Mouse (Mus musculus) right cerebral cortex, adult 2 months (tissue): ENCODE data around the gene Mybpc2.

Experiments used
- DNase-seq, 2 experiments: peaks; one replicate each; pipeline ENCODE4 v3.0.0; 2021 to 2022; ENCODE audit warnings: low spot score in 2 of 2

The Mybpc2 gene

DNA sequence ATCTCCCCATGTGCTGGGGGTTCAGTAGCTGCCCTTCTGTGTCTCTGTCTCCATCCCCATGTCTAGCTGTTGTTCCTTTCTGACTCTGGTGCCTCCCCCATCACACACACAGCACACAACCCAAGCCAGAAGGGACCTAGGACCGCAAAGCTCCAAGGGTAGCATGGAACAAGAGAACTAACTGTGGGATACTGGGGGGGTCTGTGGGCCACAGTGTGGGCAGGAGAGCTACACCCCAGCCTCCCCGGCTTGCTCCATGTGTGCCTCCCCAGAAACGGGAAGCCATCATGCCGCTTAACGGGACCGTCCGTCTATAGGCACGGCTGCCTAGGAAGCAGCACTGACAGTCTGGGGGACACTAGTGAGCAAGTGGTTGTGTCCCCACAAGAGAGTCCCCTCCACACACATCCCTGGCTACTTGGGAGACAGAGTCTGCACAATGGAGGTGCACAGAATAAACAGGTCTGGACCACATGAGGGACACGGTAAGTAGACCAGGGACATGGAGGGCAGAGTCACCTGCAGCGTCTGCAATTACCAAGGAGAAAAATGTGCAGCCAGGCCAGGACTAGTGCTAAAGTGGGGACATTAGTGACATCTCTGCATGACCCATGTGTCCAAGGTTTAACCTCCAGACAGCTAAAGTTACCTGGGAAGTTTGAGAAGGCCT, 60.8 kb downstream of the Mybpc2 start:
- DNase-seq: peak in 1 of 2 experiments; percentile 34

DNA sequence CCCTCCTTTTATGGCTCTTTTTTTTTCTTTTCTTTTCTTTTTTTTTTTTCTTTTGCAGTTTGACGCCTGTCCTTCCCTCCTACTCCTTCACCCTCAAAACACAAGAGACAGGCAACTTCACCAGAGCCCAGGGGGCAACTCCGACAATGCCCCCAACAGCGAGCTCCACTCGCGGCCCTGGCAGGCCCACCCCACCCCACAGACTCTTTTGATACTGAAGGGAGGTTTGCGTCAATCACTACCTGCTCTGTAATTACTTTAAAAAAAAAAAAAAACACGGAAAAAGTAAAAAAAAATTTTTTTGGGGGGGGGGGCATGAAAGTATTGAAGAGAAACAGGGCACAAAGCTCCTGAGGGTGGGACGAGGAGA, 61.4 kb downstream of the Mybpc2 start:
- no peak for DNase-seq

DNA sequence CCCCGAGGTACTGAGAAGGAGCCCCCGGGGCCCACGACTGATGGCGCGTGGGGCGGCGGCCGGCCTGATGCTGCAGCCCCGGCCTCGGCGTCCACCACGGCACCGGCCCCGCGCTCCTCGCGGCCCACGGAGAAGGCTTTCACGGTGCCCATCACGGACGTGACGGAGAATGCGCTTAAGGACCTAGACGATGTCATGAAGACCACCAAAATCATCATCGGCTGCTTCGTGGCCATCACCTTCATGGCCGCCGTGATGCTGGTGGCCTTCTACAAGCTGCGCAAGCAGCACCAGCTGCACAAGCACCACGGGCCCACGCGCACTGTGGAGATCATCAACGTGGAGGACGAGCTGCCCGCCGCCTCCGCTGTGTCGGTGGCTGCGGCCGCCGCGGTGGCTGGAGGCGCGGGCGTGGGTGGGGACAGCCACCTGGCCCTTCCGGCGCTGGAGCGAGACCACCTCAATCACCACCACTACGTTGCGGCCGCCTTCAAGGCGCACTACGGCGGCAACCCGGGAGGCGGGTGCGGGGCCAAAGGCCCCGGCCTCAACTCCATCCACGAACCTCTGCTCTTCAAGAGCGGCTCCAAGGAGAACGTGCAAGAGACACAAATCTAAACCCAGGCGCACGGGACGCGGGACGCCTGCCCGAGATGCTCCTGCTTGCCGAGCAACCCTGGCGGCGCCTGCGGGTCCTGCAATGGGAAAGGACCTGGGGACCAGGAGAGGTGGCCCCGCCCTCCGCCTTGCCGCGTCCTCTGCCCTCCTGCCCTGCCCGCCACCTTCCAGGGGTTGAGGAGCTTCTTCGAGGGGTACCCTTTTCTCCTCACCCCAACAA, 62.0 kb downstream of the Mybpc2 start:
- peak in 1 of 2 experiments; percentile 60 for DNase-seq

DNA sequence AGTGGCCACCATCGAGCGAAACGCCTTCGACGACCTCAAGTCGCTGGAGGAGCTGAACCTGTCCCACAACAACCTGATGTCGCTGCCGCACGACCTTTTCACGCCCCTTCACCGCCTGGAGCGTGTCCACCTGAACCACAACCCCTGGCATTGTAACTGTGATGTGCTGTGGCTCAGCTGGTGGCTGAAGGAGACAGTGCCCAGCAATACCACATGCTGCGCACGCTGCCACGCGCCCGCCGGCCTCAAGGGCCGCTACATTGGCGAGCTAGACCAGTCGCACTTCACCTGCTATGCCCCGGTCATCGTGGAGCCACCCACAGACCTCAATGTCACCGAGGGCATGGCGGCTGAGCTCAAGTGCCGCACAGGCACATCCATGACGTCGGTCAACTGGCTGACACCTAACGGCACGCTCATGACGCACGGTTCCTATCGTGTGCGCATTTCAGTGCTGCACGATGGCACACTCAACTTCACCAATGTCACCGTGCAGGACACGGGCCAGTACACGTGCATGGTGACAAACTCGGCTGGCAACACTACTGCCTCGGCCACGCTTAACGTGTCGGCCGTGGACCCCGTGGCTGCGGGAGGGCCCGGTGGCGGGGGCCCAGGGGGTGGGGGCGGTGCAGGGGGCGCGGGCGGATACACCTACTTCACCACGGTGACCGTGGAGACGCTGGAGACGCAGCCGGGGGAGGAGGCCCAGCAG, 62.8 kb downstream of the Mybpc2 start:
- DNase-seq: peak in 1 of 2 experiments; percentile 16

DNA sequence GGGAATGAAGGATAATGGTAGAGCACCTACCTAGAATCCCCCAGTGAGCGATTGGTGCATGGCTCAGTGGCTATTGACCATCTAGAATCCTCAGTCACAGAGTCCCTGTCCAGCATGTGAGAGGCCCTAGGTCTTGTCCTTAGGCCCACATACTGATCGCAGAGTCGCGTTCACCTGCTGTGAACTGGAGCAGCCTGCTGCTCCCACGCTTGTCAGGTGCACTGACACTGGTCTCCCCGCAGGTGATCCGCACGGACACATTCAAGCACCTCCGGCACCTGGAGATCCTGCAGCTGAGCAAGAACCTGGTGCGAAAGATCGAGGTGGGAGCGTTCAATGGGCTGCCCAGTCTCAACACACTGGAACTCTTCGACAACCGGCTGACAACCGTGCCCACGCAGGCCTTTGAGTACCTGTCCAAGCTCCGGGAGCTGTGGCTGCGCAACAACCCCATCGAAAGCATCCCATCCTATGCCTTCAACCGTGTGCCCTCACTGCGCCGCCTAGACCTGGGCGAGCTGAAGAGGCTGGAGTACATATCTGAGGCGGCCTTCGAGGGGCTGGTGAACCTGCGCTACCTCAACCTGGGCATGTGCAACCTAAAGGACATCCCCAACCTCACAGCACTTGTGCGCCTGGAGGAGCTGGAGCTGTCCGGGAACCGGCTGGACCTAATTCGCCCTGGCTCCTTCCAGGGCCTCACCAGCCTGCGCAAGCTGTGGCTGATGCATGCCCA, 63.5 kb downstream of the Mybpc2 start:
- peak in 1 of 2 experiments; percentile 15 for DNase-seq

DNA sequence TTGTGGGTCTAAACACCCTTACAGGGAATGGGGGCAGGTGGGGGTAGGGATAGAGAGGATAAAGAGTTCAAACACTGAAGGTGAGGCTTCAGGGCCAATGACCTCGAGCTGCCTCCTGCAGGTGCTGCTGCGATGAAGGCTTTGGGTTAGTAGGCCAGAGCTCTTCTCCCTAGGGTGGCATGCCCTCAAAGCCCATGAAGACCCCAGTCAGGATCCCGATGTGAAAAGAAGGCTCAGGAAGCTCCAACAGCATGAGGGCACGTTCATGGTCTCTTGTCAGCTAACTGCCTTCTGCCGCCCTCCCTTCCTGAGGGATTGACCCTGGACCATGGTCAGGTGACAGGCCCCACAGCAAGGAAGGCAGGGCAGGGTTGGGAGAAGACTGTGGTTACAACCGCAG, 64.4 kb downstream of the Mybpc2 start:
- DNase-seq: peak in 1 of 2 experiments; percentile 3

DNA sequence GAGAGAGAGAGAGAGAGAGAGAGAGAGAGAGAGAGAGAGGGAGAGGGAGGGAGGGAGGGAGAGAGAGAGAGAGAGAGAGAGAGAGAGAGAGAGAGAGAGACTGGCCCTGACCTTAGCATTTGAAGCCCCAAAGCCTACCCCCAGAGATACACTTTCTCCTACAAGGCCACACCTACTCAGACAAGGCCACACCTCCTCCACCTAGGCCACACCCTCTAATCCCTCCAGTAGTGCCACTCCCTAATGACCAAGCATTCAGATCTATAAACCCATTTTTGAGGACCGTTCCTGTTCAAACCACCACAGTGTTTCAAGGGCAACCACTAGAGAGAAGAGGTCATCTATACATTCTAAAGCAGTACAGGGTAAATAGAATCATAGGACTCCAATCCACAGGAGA, 68.2 kb downstream of the Mybpc2 start:
- no peak for DNase-seq

DNA sequence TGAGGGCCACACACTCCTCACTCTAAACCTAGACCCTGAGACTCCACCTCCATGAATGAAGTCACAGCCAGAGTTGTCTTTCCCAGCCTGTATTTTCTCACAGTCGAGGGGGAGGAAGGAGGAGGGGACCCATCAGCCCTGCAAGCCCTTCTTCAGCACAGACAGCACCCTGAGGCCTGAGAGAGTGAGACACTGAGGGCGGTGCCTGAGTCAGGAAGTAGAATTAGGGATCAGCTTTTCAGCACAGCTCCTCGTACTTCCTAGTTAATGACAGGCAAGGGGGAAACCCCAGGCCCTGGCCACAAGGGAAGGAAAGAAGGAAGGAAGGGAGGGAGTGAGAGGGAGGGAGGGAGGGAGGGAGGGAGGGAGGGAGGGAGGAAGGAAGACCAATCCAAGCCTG, 71.2 kb downstream of the Mybpc2 start:
- no peak for DNase-seq
